Mouse (Mus musculus) lung, adult 2 months (tissue): ENCODE results near the gene Srp54a.
"Not testable (repeated sequence)": the region's sequence is repeated elsewhere in the genome, so short reads cannot be mapped to it uniquely, and the experiment has no call there.

Experiments
- CTCF ChIP-seq: fragments of 200-500 bp; IDR thresholded peaks from 2 replicates; pipeline ENCODE4 v1.5.1; 2011; ENCODE audit warnings: mild to moderate bottlenecking, low read length, control low read depth; ENCODE audit not compliant: insufficient read depth
- POLR2A ChIP-seq: fragments of 200-500 bp; IDR thresholded peaks from 2 replicates; pipeline ENCODE4 v1.6.1; 2011; ENCODE audit warnings: low read depth, mild to moderate bottlenecking, control low read depth, low read length, borderline replicate concordance; ENCODE audit errors: extremely low read depth

GRCm38 (mm10) chr12:55124731-55125130 lies 44.7 kb downstream of the Srp54a start:
- TF ChIP-seq CTCF, POLR2A: not testable (repeated sequence)
